Mouse (Mus musculus): ENCODE measurements around the gene Gne. TPM values are rescaled to one million over a fixed set of nuclear protein-coding genes. Genes with fewer than 3 reads are reported as not detected.

The Gne gene
- total and polyA plus RNA-seq, 2 experiments from 2014 or later = 24.2 to 44.0 TPM

DNA sequence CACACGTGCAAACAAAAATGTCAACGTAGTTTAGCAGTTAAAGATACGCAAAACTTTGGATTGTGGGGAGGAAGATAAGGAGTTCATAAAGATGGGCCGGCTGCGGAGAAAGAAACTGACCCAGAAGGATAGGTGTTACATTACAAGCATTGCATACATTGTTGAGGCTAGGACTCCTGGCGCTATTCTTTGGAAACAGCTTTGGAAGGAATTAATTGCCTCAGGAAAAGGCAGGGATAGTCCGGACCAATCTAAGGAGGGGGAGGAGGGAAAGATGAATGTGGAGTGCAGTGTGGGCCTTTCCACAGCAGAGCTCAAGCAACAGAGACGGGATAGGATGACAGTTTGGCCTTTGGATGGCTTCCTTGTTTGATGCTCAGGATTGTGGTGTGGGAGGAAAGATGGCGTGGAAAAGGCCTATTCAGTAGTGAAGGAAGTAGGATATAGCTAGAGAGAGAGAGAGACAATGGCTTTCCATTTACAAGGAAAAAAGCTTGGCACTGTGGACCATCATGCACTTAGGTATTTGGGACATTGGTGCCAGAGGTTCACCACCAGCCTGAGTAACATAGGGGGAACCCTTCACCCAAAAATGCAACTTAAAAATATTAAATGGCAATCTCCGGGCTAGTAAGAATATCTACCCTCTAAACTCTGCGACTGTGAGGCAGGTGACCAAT is 70.4 kb downstream of the Gne start:
- 19% methylated on average over 11 of the region's 11 CpGs for WGBS
- Histone ChIP-seq H3K4me2 (ENCODE audit: low read depth, low read length) (peak overlapping the region; percentile 88), H3K27ac (ENCODE audit: low read depth) (0 out of 2 replicates have a peak overlapping the region, but pooled peaks have one; percentile 91), H3K36me3 (replicated peaks; ENCODE audit: control insufficient read depth, insufficient read depth, low read length) (no peaks in the 10 kb centered on the region), H3K4me3 (ENCODE audit: low read depth, low read length) (peak overlapping the region; percentile 96), H3K4me1 (ENCODE audit: control insufficient read depth, insufficient read depth) (peaks cover 16% of the 10 kb centered on the region), H3K9ac (replicated peaks; ENCODE audit: low read depth, low read length) (peak overlapping the region; percentile 93), H3K9me3 (replicated peaks; ENCODE audit: control insufficient read depth, low read length) (no peaks in the 10 kb centered on the region), H3K27me3 (ENCODE audit: control insufficient read depth, insufficient read depth, low read length) (no peaks in the 10 kb centered on the region)
- DNase-seq (ENCODE audit: low spot score) (no peak), ATAC-seq (ENCODE audit: insufficient read depth, low read depth) (no peak)
- no peak for TF ChIP-seq EP300 (IDR thresholded peaks at IDR 0.05; ENCODE audit: low read depth)
- no peak for TF ChIP-seq CTCF (IDR thresholded peaks at IDR 0.05; ENCODE audit: low read depth)

- H3K27me3 ChIP-seq (ENCODE audit: control insufficient read depth, insufficient read depth, low read length) = no peaks in the 10 kb centered on the region
- no peak for TF ChIP-seq CTCF (IDR thresholded peaks at IDR 0.05; ENCODE audit: low read depth)
- TF ChIP-seq EP300 (IDR thresholded peaks at IDR 0.05; ENCODE audit: low read depth) = 0 out of 2 replicates have a peak, but pooled peaks have one; percentile 44
These were observed 71.3 kb downstream of the Gne start for GRCm38 (mm10) chr4:44012376-44013367.

DNA sequence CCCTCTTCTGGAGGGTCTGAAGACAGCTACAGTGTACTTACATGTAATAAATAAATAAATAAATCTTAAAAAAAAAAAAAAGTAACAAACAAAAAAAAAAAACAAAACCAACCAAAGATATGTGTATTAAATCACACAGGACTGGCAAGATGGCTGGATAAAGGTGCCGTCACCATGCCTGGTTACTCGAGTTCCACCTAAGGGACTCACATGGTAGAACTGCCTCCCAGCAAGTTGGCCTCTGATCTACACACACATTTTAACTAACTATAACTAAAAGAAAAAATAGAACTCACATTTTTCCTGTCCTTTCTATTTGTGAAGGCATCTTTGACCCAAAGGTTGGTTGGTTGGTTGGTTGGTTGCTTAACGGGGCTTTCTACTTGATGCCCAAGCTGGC is 72.2 kb downstream of the Gne start:
- Histone ChIP-seq H3K27me3 (ENCODE audit: control insufficient read depth, insufficient read depth, low read length) (no peaks in the 10 kb centered on the region), H3K36me3 (replicated peaks; ENCODE audit: control insufficient read depth, insufficient read depth, low read length) (no peaks in the 10 kb centered on the region), H3K4me3 (ENCODE audit: low read depth, low read length) (peak overlapping the region; percentile 96), H3K27ac (ENCODE audit: low read depth) (peak overlapping the region; percentile 91), H3K4me1 (ENCODE audit: control insufficient read depth, insufficient read depth) (peaks cover 16% of the 10 kb centered on the region), H3K4me2 (ENCODE audit: low read depth, low read length) (peak overlapping the region; percentile 88), H3K9me3 (replicated peaks; ENCODE audit: control insufficient read depth, low read length) (no peaks in the 10 kb centered on the region), H3K9ac (replicated peaks; ENCODE audit: low read depth, low read length) (peak overlapping the region; percentile 93)
- 73% methylated on average over 3 of the region's 3 CpGs for WGBS
- DNase-seq (ENCODE audit: low spot score) (no peak), ATAC-seq (ENCODE audit: insufficient read depth, low read depth) (no peak)
- TF ChIP-seq EP300 (IDR thresholded peaks at IDR 0.05; ENCODE audit: low read depth) (no peak), CTCF (IDR thresholded peaks at IDR 0.05; ENCODE audit: low read depth) (no peak)

More at GRCm38 (mm10) chr4:44012376-44013367, 71.3 kb downstream of the Gne start:
- Histone ChIP-seq H3K4me3 (ENCODE audit: low read depth, low read length) (peak overlapping the region; percentile 96), H3K9me3 (replicated peaks; ENCODE audit: control insufficient read depth, low read length) (no peaks in the 10 kb centered on the region), H3K27ac (ENCODE audit: low read depth) (peak overlapping the region; percentile 91), H3K9ac (replicated peaks; ENCODE audit: low read depth, low read length) (peak overlapping the region; percentile 93), H3K36me3 (replicated peaks; ENCODE audit: control insufficient read depth, insufficient read depth, low read length) (no peaks in the 10 kb centered on the region), H3K4me1 (ENCODE audit: control insufficient read depth, insufficient read depth) (peaks cover 16% of the 10 kb centered on the region), H3K4me2 (ENCODE audit: low read depth, low read length) (peak overlapping the region; percentile 88)
- ATAC-seq (ENCODE audit: insufficient read depth, low read depth) (peak; percentile 98), DNase-seq (ENCODE audit: low spot score) (peak; percentile 98)
- WGBS = under 1% methylated on average over 77 of the region's 77 CpGs

DNA sequence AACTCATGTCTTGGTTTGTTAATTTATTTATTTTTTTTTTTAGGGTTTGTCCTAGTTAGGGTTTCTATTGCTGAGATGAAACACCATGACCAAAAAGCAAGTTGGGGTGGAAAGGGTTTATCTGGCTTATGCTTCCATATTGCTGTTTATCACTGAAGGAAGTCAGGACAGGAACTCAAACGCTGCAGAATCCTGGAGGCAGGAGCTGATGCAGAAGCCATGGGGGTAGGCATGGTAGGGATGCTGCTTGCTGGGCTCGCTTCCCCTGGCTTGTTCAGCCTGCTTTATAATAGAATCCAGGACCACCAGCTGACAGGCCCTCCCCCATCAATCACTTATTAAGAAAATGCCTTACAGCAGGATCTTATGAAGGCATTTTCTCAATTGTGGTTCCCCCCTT is 73.1 kb downstream of the Gne start:
- Histone ChIP-seq H3K9ac (replicated peaks; ENCODE audit: low read depth, low read length) (no peak overlapping the region), H3K4me3 (ENCODE audit: low read depth, low read length) (no peak overlapping the region), H3K27me3 (ENCODE audit: control insufficient read depth, insufficient read depth, low read length) (no peaks in the 10 kb centered on the region), H3K27ac (ENCODE audit: low read depth) (no peak overlapping the region), H3K36me3 (replicated peaks; ENCODE audit: control insufficient read depth, insufficient read depth, low read length) (no peaks in the 10 kb centered on the region), H3K4me1 (ENCODE audit: control insufficient read depth, insufficient read depth) (peaks cover 16% of the 10 kb centered on the region), H3K4me2 (ENCODE audit: low read depth, low read length) (no peak overlapping the region), H3K9me3 (replicated peaks; ENCODE audit: control insufficient read depth, low read length) (no peaks in the 10 kb centered on the region)
- DNase-seq (ENCODE audit: low spot score) (no peak), ATAC-seq (ENCODE audit: insufficient read depth, low read depth) (no peak)
- TF ChIP-seq EP300 (IDR thresholded peaks at IDR 0.05; ENCODE audit: low read depth) (no peak), CTCF (IDR thresholded peaks at IDR 0.05; ENCODE audit: low read depth) (no peak)
- 40% methylated on average over 2 of the region's 2 CpGs for WGBS

DNA sequence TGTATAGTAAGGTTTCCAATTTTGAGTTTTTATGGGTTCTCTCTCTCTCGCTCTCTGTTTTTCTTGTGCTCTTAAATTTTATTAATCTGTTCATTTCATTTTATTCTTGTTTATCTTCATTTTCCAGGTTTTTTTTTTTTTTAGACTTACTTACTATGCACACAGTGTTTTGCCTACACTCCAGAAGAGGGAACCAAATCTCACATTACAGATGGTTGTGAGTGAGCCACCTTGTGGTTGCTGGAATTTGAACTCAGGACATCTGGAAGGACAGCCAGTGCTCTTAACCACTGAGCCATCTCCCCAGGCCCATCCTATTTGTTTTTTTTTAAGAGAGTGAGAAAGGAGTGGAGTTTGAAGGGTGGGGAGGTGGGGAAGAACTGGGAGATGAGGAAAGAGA is 73.8 kb downstream of the Gne start:
- TF ChIP-seq CTCF (IDR thresholded peaks at IDR 0.05; ENCODE audit: low read depth) = 0 out of 2 replicates have a peak, but pooled peaks have one; percentile 8
- TF ChIP-seq EP300 (IDR thresholded peaks at IDR 0.05; ENCODE audit: low read depth) = no peak
- WGBS = 94% methylated on average over 1 of the region's 1 CpGs

More for the DNA sequence above, 73.8 kb downstream of the Gne start:
- H3K9ac ChIP-seq (replicated peaks; ENCODE audit: low read depth, low read length) = no peak overlapping the region
- H3K36me3 ChIP-seq (replicated peaks; ENCODE audit: control insufficient read depth, insufficient read depth, low read length) = no peaks in the 10 kb centered on the region
- no peaks in the 10 kb centered on the region for H3K27me3 ChIP-seq (ENCODE audit: control insufficient read depth, insufficient read depth, low read length)
- H3K27ac ChIP-seq (ENCODE audit: low read depth) = no peak overlapping the region
- ATAC-seq (ENCODE audit: insufficient read depth, low read depth) (no peak), DNase-seq (ENCODE audit: low spot score) (no peak)
- peaks cover 16% of the 10 kb centered on the region for H3K4me1 ChIP-seq (ENCODE audit: control insufficient read depth, insufficient read depth)
- no peak overlapping the region for H3K4me3 ChIP-seq (ENCODE audit: low read depth, low read length)
- H3K4me2 ChIP-seq (ENCODE audit: low read depth, low read length) = no peak overlapping the region
- H3K9me3 ChIP-seq (replicated peaks; ENCODE audit: control insufficient read depth, low read length) = no peaks in the 10 kb centered on the region
